19 mouse cellular contexts compared by ENCODE assay signal in the genomic region with DNA sequence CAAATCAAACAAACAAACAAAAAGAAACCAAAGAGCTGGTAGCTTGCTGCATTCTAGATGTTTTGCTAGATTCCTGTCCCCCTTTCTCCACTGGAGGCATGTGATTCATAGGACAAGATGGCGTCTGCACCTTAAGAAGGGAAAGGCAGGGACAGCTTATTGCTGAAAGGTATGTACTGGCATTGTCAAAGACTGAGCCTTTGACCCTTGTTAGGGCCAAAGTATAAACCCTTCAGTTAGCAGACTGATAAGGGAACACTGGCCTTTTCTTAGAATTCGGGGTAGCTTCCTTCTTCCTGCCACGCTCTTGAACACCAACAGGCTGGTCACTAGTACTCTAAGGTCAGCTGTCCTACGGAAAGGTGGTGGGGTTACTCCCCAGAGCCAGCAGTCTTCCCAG. TPM values are rescaled to one million over a fixed set of nuclear protein-coding genes. Genes with fewer than 3 reads are reported as not detected.
DNase-seq lines count a peak whose midpoint lies in the region; ATAC-seq and TF ChIP-seq lines count a peak whose summit lies in the region.
"Had no signal": no experiment of that assay in that cellular context is flagged by ENCODE, and none has a peak within 500 bp of the region (broad histone marks: within the 10 kb centered on the region; RNA-seq: fewer than 3 reads in every experiment).

No protein-coding gene starts in this region.

- whole genome bisulfite sequencing in intestine, embryonic 16.5 days = 56% methylated on average over 4 of the region's 4 CpGs
- WGBS in olfactory bulb, adult 2 months = 84% methylated on average over 4 of the region's 4 CpGs
- 63% methylated on average over 4 of the region's 4 CpGs for WGBS in stomach, postnatal 0 days

- H3K36me3 ChIP-seq in intestine, embryonic 16.5 days (ENCODE audit: control insufficient read depth, insufficient read depth, low read length) = no peaks in the 10 kb centered on the region
- H3K36me3 ChIP-seq in stomach, postnatal 0 days (ENCODE audit: control insufficient read depth, insufficient read depth, low read length) = no peaks in the 10 kb centered on the region

- H3K4me3 ChIP-seq in left cerebral cortex, adult 2 months = no peak overlapping the region
- H3K4me3 ChIP-seq in intestine, embryonic 16.5 days (ENCODE audit: low read length) = no peak overlapping the region
- H3K4me3 ChIP-seq in olfactory bulb, adult 2 months (ENCODE audit: insufficient read depth, low read depth, low read length) = no peak overlapping the region
- no peak overlapping the region for H3K4me3 ChIP-seq in stomach, postnatal 0 days (ENCODE audit: low read depth, low read length)
- H3K4me3 ChIP-seq: embryonic facial prominence, embryonic 13.5 days; forebrain, embryonic 12.5 days; heart, adult 2 months; hindbrain, embryonic 13.5 days had no signal

- no peak for TF ChIP-seq EP300 in stomach, postnatal 0 days (optimal IDR thresholded peaks at IDR 0.05)

- intact Hi-C loops in left cerebral cortex, adult 2 months (cut with DNase I) = no loop called here

- no peaks in the 10 kb centered on the region for H3K9me3 ChIP-seq in intestine, embryonic 16.5 days (ENCODE audit: control insufficient read depth, low read length)
- no peaks in the 10 kb centered on the region for H3K9me3 ChIP-seq in stomach, postnatal 0 days (ENCODE audit: control insufficient read depth, low read length)
- H3K9me3 ChIP-seq: embryonic facial prominence, embryonic 13.5 days; forebrain, embryonic 12.5 days; hindbrain, embryonic 13.5 days had no signal

- H3K27me3 ChIP-seq in intestine, embryonic 16.5 days (replicated peaks; ENCODE audit: control insufficient read depth, insufficient read depth, low read length) = no peaks in the 10 kb centered on the region
- H3K27me3 ChIP-seq in stomach, postnatal 0 days (ENCODE audit: control insufficient read depth, insufficient read depth, low read length) = no peaks in the 10 kb centered on the region
- H3K27me3 ChIP-seq: hindbrain, embryonic 13.5 days had no signal

- peak; percentile 78 for ATAC-seq in intestine, embryonic 16.5 days
- peak; percentile 43; the same call in 1 of the 2 replicates for ATAC-seq in stomach, postnatal 0 days (ENCODE audit: low FRiP score, low TSS enrichment)
- ATAC-seq: forebrain, embryonic 16.5 days; hindbrain, postnatal 0 days had no signal

- peak overlapping the region; percentile 66 for H3K27ac ChIP-seq in left cerebral cortex, adult 2 months
- H3K27ac ChIP-seq in intestine, embryonic 16.5 days (ENCODE audit: low read length) = peak overlapping the region; percentile 79
- H3K27ac ChIP-seq in olfactory bulb, adult 2 months (ENCODE audit: insufficient read depth, low read depth, low read length) = peak overlapping the region; percentile 89
- peak overlapping the region; percentile 61; the same call in 1 of the 2 replicates for H3K27ac ChIP-seq in stomach, postnatal 0 days (replicated peaks)
- H3K27ac ChIP-seq: embryonic facial prominence, embryonic 13.5 days; forebrain, embryonic 12.5 days; heart, adult 2 months; hindbrain, embryonic 13.5 days; hindbrain, postnatal 0 days had no signal

- 0 out of 2 replicates have a peak, but pooled peaks cover 3% of the 10 kb centered on the region for H3K4me1 ChIP-seq in intestine, embryonic 16.5 days (ENCODE audit: control insufficient read depth, insufficient read depth, low read length)
- peaks cover 30% of the 10 kb centered on the region for H3K4me1 ChIP-seq in olfactory bulb, adult 2 months (ENCODE audit: control insufficient read depth, insufficient read depth, low read length)
- no peaks in the 10 kb centered on the region for H3K4me1 ChIP-seq in stomach, postnatal 0 days (replicated peaks; ENCODE audit: control insufficient read depth, insufficient read depth)

- H3K4me2 ChIP-seq in intestine, embryonic 16.5 days (ENCODE audit: low read depth, low read length) = no peak overlapping the region
- no peak overlapping the region for H3K4me2 ChIP-seq in stomach, postnatal 0 days (replicated peaks; ENCODE audit: low read depth)
- H3K4me2 ChIP-seq: embryonic facial prominence, embryonic 13.5 days; forebrain, embryonic 12.5 days; hindbrain, embryonic 13.5 days had no signal

- TF ChIP-seq CTCF in left cerebral cortex, adult 2 months (IDR thresholded peaks at IDR 0.05) = no peak
- TF ChIP-seq CTCF in olfactory bulb, adult 2 months (IDR thresholded peaks at IDR 0.05; ENCODE audit: insufficient read depth, low read depth, low read length) = no peak
- no peak for TF ChIP-seq CTCF in stomach, postnatal 0 days (IDR thresholded peaks at IDR 0.05; ENCODE audit: low read depth)

- no peak for DNase-seq in left cerebral cortex, adult 2 months (ENCODE audit: extremely low spot score in 1 of 2, low spot score in 2 of 2)
- DNase-seq in left cerebral cortex, adult 11 months (ENCODE audit: low spot score) = no peak
- no peak for DNase-seq in stomach, postnatal 0 days (ENCODE audit: low spot score)
- DNase-seq in thymus, postnatal 4 days = no peak
- DNase-seq in adrenal gland, adult 2 months = no peak
- DNase-seq: adrenal gland, postnatal 10 days; cerebellum, adult 11-12 months; cerebellum, adult 9-10 months; cerebellum, postnatal 36 days; gastrocnemius, postnatal 14 days; heart, adult 2 months; heart, postnatal 10 days had no signal

- no peak overlapping the region for H3K9ac ChIP-seq in intestine, embryonic 16.5 days (ENCODE audit: low read depth, low read length)
- no peak overlapping the region for H3K9ac ChIP-seq in stomach, postnatal 0 days (ENCODE audit: low read length)
- H3K9ac ChIP-seq: embryonic facial prominence, embryonic 13.5 days; forebrain, embryonic 12.5 days; hindbrain, embryonic 13.5 days had no signal

- TF ChIP-seq POLR2A in olfactory bulb, adult 2 months (IDR thresholded peaks at IDR 0.05; ENCODE audit: insufficient read depth, low read depth, low read length) = no peak

RNA-seq across cellular contexts. Expression of a gene that starts 29.8 kb away (rescaled TPM):
- total RNA-seq in left cerebral cortex, adult 2 months (2021) = 100 to 1,000 TPM; 134 to 143 TPM
- polyA plus RNA-seq in intestine, embryonic 16.5 days (2015; fragmentation: Nextera tagmentation; extraction: Ambion mirVana) = 8.5 and 11.0 TPM in 2 replicates
- polyA plus RNA-seq in olfactory bulb, adult 2 months (2012; ENCODE audit: insufficient read depth, insufficient read length, low replicate concordance, missing spikeins) = 98.9 TPM in 1 of 2 replicates, not detected in the other
- polyA plus RNA-seq in stomach, postnatal 0 days (2015; fragmentation: Nextera tagmentation; extraction: Ambion mirVana) = 3.0 and 3.2 TPM in 2 replicates
- 10 to 100 TPM; 33.3 to 48.6 TPM for total RNA-seq in adrenal gland, adult 2 months (2021)
- 7.1 TPM in 2 replicates for polyA plus RNA-seq in adrenal gland, adult 2 months (2012; rRNA removed)
